Mouse (Mus musculus): ENCODE results near the gene Pcbd2. TPM values are rescaled to one million over a fixed set of nuclear protein-coding genes. Genes with fewer than 3 reads are reported as not detected.

Pcbd2 gene
- polyA plus RNA-seq, 1 experiment from 2014 or later: 49.2 TPM

DNA sequence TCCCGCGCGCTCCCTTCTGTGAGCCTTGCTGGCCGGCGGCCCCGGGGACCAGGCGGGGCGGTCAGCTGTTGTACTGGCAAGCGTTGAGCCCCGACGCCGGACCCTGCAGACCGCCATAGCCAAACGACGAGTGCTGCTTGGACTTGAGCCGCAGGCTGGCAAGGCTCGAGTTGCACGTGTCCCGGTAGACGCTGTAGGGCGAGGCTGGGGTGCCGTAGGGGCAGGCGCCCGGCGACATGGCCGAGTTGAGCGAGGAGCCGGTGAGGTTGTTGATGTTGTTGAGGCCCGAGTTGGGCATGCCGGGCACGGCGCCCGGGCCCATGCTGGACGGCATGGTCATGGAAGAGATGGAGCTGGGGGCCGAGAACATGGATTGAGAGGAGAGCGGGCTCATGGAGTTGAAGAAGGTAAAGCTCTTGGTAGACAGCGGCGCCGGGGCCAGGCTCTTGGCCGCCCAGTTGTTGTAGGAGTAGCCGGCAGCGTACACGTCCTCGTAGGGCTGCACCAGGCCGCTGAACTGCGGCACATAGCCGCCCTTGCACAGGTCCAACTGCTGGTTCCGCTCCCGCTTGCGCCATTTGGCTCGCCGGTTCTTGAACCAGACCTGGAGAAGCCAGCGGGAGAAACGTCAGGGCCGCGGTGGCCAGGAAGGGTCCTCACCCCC, 99.0 kb downstream of the Pcbd2 start:
- DNase-seq (ENCODE audit: low spot score) (no peak), ATAC-seq (ENCODE audit: low read depth) (no peak)
- H3K4me1 ChIP-seq (ENCODE audit: control insufficient read depth, insufficient read depth, low read length): 0 out of 2 replicates have a peak, but pooled peaks cover 3% of the 10 kb centered on the region
- WGBS: 2% methylated on average over 34 of the region's 56 CpGs
- peaks cover 80% of the 10 kb centered on the region for H3K27me3 ChIP-seq (replicated peaks; ENCODE audit: control insufficient read depth, insufficient read depth, low read length)
- no peaks in the 10 kb centered on the region for H3K9me3 ChIP-seq (ENCODE audit: control insufficient read depth, low read length)
- H3K9ac ChIP-seq (ENCODE audit: low read depth, low read length): peak overlapping the region; percentile 68
- 0 out of 2 replicates have a peak, but pooled peaks cover 7% of the 10 kb centered on the region for H3K36me3 ChIP-seq (ENCODE audit: control insufficient read depth, insufficient read depth, low read length)
- peak overlapping the region; percentile 35 for H3K4me3 ChIP-seq (ENCODE audit: low read depth, low read length)
- H3K27ac ChIP-seq (replicated peaks; ENCODE audit: low read depth, low read length): peak overlapping the region; percentile 61
- H3K4me2 ChIP-seq (ENCODE audit: low read depth, low read length): peak overlapping the region; percentile 54

Other genes with a start within 250 kb of the Pcbd2 start
- 141 and 167 TPM in 2 replicates for gene Dbn1, start 239.3 kb upstream of the Pcbd2 start, polyA plus RNA-seq (2014; fragmentation: Nextera tagmentation; extraction: Ambion mirVana)
- 194 and 204 TPM in 2 replicates for gene Pdlim7, start 213.7 kb upstream of the Pcbd2 start, polyA plus RNA-seq (2014; fragmentation: Nextera tagmentation; extraction: Ambion mirVana)
- 2.5 and 3.8 TPM in 2 replicates for gene Dok3, start 198.1 kb upstream of the Pcbd2 start, polyA plus RNA-seq (2014; fragmentation: Nextera tagmentation; extraction: Ambion mirVana)
- gene Ddx41, start 190.7 kb upstream of the Pcbd2 start, polyA plus RNA-seq (2014; fragmentation: Nextera tagmentation; extraction: Ambion mirVana): 56.6 and 69.5 TPM in 2 replicates
- gene Fam193b, start 156.2 kb upstream of the Pcbd2 start, polyA plus RNA-seq (2014; fragmentation: Nextera tagmentation; extraction: Ambion mirVana): 30.5 and 32.1 TPM in 2 replicates
- gene Tmed9, start 153.6 kb upstream of the Pcbd2 start, polyA plus RNA-seq (2014; fragmentation: Nextera tagmentation; extraction: Ambion mirVana): 66.2 and 85.4 TPM in 2 replicates
- 9.3 and 10.3 TPM in 2 replicates for gene B4galt7, start 127.5 kb upstream of the Pcbd2 start, polyA plus RNA-seq (2014; fragmentation: Nextera tagmentation; extraction: Ambion mirVana)
- 57.7 and 59.8 TPM in 2 replicates for gene Caml, start 104.4 kb upstream of the Pcbd2 start, polyA plus RNA-seq (2014; fragmentation: Nextera tagmentation; extraction: Ambion mirVana)
- gene Ddx46, start 92.3 kb upstream of the Pcbd2 start, polyA plus RNA-seq (2014; fragmentation: Nextera tagmentation; extraction: Ambion mirVana): 32.0 and 38.7 TPM in 2 replicates
- 57.5 and 60.8 TPM in 2 replicates for gene B230219D22Rik, start 34.2 kb upstream of the Pcbd2 start, polyA plus RNA-seq (2014; fragmentation: Nextera tagmentation; extraction: Ambion mirVana)
- gene Txndc15, start 12.7 kb upstream of the Pcbd2 start, polyA plus RNA-seq (2014; fragmentation: Nextera tagmentation; extraction: Ambion mirVana): 98.9 and 99.8 TPM in 2 replicates
- not detected in 2 replicates for gene Catsper3, start 57.2 kb downstream of the Pcbd2 start, polyA plus RNA-seq (2014; fragmentation: Nextera tagmentation; extraction: Ambion mirVana)
- gene Pitx1, start 108.8 kb downstream of the Pcbd2 start, polyA plus RNA-seq (2014; fragmentation: Nextera tagmentation; extraction: Ambion mirVana): 39.7 and 44.9 TPM in 2 replicates

Measured in embryonic facial prominence, embryonic 14.5 days (tissue).